ENCODE assay signal across 8 mouse cellular contexts in genomic region chr9:44113105-44113789, GRCm38 (mm10). TPM values are rescaled to one million over a fixed set of nuclear protein-coding genes. Genes with fewer than 3 reads are reported as not detected.
DNase-seq lines count a peak whose midpoint lies in the region; ATAC-seq and TF ChIP-seq lines count a peak whose summit lies in the region.

Gm49380 (minus strand) TSS chr9:44113500.
Rnf26 (minus strand) TSS chr9:44113517.

- peaks cover 6% of the 10 kb centered on the region for H3K27me3 ChIP-seq in megakaryocyte, embryonic 14.5 days (replicated peaks)

- H3K36me3 ChIP-seq in megakaryocyte, embryonic 14.5 days (replicated peaks; ENCODE audit: low read length), result peaks cover 20% of the 10 kb centered on the region

- H3K4me3 ChIP-seq in cortical plate, adult 2 months (ENCODE audit: insufficient read depth, low read length), result peak within 1 kb of the TSS; percentile 49
- H3K4me3 ChIP-seq in megakaryocyte, embryonic 14.5 days (replicated peaks), result peak within 1 kb of the TSS; percentile 93

- no peaks in the 10 kb centered on the region for H3K9me3 ChIP-seq in megakaryocyte, embryonic 14.5 days

- peaks cover 3% of the 10 kb centered on the region; the same call in 1 of the 2 replicates for H3K4me1 ChIP-seq in cortical plate, adult 2 months (ENCODE audit: control insufficient read depth, insufficient read depth, low read length)
- H3K4me1 ChIP-seq in megakaryocyte, embryonic 14.5 days, result peaks cover 56% of the 10 kb centered on the region

- ATAC-seq in activated CD4-positive, CD25-positive, alpha-beta regulatory T cell, adult 4 months, result peak; percentile 98

- peak; percentile 91 to 93 for DNase-seq in gastrocnemius, adult 8-10 months (ENCODE audit: low spot score in 2 of 2)
- DNase-seq in hindlimb bud, embryonic 11.5 days (ENCODE audit: extremely low spot score, low read depth, low spot score), result peak; percentile 94
- DNase-seq in left cerebral cortex, adult 8-10 months (ENCODE audit: low spot score in 2 of 2), result peak; percentile 87 to 96
- DNase-seq in right cerebral cortex, postnatal 10 days (ENCODE audit: low spot score in 2 of 2), result peak; percentile 98
- peak; percentile 93 for DNase-seq in urinary bladder, postnatal 25 days (ENCODE audit: low spot score)

- no peak within 1 kb of the TSS for H3K27ac ChIP-seq in cortical plate, adult 2 months (ENCODE audit: insufficient read depth, low read length)

- TF ChIP-seq POLR2A in cortical plate, adult 2 months (IDR thresholded peaks at IDR 0.05; ENCODE audit: extremely low read depth, insufficient read depth, low read length), result peak; percentile 78; the same call in 1 of the 2 replicates

- TF ChIP-seq CTCF in cortical plate, adult 2 months (IDR thresholded peaks at IDR 0.05; ENCODE audit: extremely low read depth, insufficient read depth, low read length), result no peak

RNA-seq across cellular contexts. Expression of gene Gm49380, which starts in this region (rescaled TPM):
- polyA plus RNA-seq in activated CD4-positive, CD25-positive, alpha-beta regulatory T cell, adult 4 months (2017; shearing (Covaris generic)), result not detected
- polyA plus RNA-seq in cortical plate, adult 2 months (2012; rRNA removed), result 0.10 and 0.19 TPM in 2 replicates
- total RNA-seq in gastrocnemius, adult 8-10 months (2022), result under 1 TPM; 0.31 to 0.60 (median 0.38) TPM
- total RNA-seq in left cerebral cortex, adult 8-10 months (2022), result under 1 TPM in 2 of 4 experiments, not detected in 2; 0.67 to 0.78 TPM
- polyA plus RNA-seq in megakaryocyte, embryonic 14.5 days (2012; ENCODE audit: insufficient read depth, low replicate concordance), result not detected in 2 replicates

RNA-seq across cellular contexts. Expression of gene Rnf26, which starts in this region (rescaled TPM):
- polyA plus RNA-seq in activated CD4-positive, CD25-positive, alpha-beta regulatory T cell, adult 4 months (2017; shearing (Covaris generic)), result 1 to 10 TPM; 3.2 to 7.9 TPM
- 29.5 and 30.3 TPM in 2 replicates for polyA plus RNA-seq in cortical plate, adult 2 months (2012; rRNA removed)
- 1 to 10 TPM; 1.7 to 2.9 (median 2.6) TPM for total RNA-seq in gastrocnemius, adult 8-10 months (2022)
- 10 to 100 TPM; 26.9 to 33.4 (median 30.6) TPM for total RNA-seq in left cerebral cortex, adult 8-10 months (2022)
- 4.3 and 22.2 TPM in 2 replicates for polyA plus RNA-seq in megakaryocyte, embryonic 14.5 days (2012; ENCODE audit: insufficient read depth, low replicate concordance)

Comparison
In these comparisons a context has a peak if more than half of its experiments do, and no peak if none do; other contexts are left out.
1. RNA of gene Rnf26 (total RNA-seq): 26.9 to 33.4 TPM in left cerebral cortex, adult 8-10 months; 1.7 to 2.9 TPM in gastrocnemius, adult 8-10 months; every median in the first group is over 4 times any median in the second.
2. Peak in every context shown above with its lines, with median percentiles within 50 percentile points of each other: DNase-seq.